Mouse (Mus musculus) stomach, postnatal 0 days (tissue): Measurements from ENCODE around the gene Cdh24.

Experiments
- CTCF ChIP-seq: IDR thresholded peaks from 2 replicates; pipeline ENCODE4 v1.5.1; 2016; ENCODE audit warnings: antibody characterized with exemption, low read depth, mild to moderate bottlenecking, moderate library complexity
- EP300 ChIP-seq: optimal IDR thresholded peaks from 2 replicates; pipeline ENCODE3; 2016; ENCODE audit warnings: antibody characterized with exemption

DNA sequence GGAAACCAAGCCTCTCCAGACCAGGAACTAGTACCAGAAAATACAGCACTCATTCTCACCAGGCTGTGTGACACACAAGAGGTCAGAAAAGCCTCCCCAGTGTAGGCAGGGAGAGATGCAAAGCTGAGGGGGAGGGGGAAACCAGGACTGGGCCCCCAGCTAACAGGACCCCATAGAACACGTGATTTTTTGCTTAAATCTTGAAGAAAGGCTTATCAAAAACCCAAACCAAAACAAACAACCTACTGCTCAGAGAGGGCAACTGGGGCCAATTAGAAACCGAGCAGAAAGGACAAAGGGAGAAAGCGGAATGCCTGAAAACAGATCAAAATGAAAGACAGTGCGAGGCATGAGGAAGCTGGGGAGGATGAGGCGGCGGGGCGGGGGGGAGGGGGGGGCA, 11.6 kb upstream of the Cdh24 start:
- TF ChIP-seq CTCF (no peak), EP300 (no peak)
